Mouse (Mus musculus): ENCODE data around the gene Coro1b.
A peak's percentile ranks its signal among the peaks of the same experiment; 100 is the strongest.

Coro1b gene

GRCm38 (mm10) chr19:4154437-4155222 is 6.2 kb downstream of the Coro1b start:
- TF ChIP-seq CTCF (conservative IDR thresholded peaks at IDR 0.05; ENCODE audit: low read length): no peak
- no peak for TF ChIP-seq NANOG (IDR thresholded peaks at IDR 0.05; ENCODE audit: borderline replicate concordance, low read length)
- TF ChIP-seq POU5F1 (IDR thresholded peaks at IDR 0.05; ENCODE audit: borderline replicate concordance, low read length): no peak
- Histone ChIP-seq H3K9me3 (ENCODE audit: low read length) (no peaks in the 10 kb centered on the region), H3K4me1 (replicated peaks; ENCODE audit: low read depth, low read length) (peaks cover 79% of the 10 kb centered on the region), H3K27me3 (ENCODE audit: insufficient read depth, low read length) (no peaks in the 10 kb centered on the region), H3K4me3 (replicated peaks; ENCODE audit: low read length) (peak overlapping the region; percentile 72), H3K36me3 (ENCODE audit: insufficient read depth, low read length) (peaks cover 85% of the 10 kb centered on the region)

GRCm38 (mm10) chr19:4155223-4156072 is 7.0 kb downstream of the Coro1b start:
- Histone ChIP-seq H3K4me1 (replicated peaks; ENCODE audit: low read depth, low read length) (peaks cover 71% of the 10 kb centered on the region), H3K36me3 (ENCODE audit: insufficient read depth, low read length) (peaks cover 82% of the 10 kb centered on the region), H3K4me3 (replicated peaks; ENCODE audit: low read length) (peak overlapping the region; percentile 72), H3K9me3 (ENCODE audit: low read length) (no peaks in the 10 kb centered on the region), H3K27me3 (ENCODE audit: insufficient read depth, low read length) (no peaks in the 10 kb centered on the region)
- TF ChIP-seq NANOG (IDR thresholded peaks at IDR 0.05; ENCODE audit: borderline replicate concordance, low read length) (no peak), CTCF (conservative IDR thresholded peaks at IDR 0.05; ENCODE audit: low read length) (no peak), POU5F1 (IDR thresholded peaks at IDR 0.05; ENCODE audit: borderline replicate concordance, low read length) (no peak)

GRCm38 (mm10) chr19:4156073-4156579 is 7.7 kb downstream of the Coro1b start:
- peaks cover 68% of the 10 kb centered on the region for H3K4me1 ChIP-seq (replicated peaks; ENCODE audit: low read depth, low read length)
- H3K4me3 ChIP-seq (replicated peaks; ENCODE audit: low read length): peak overlapping the region; percentile 72
- H3K36me3 ChIP-seq (ENCODE audit: insufficient read depth, low read length): peaks cover 82% of the 10 kb centered on the region
- TF ChIP-seq POU5F1 (IDR thresholded peaks at IDR 0.05; ENCODE audit: borderline replicate concordance, low read length) (no peak), NANOG (IDR thresholded peaks at IDR 0.05; ENCODE audit: borderline replicate concordance, low read length) (no peak), CTCF (conservative IDR thresholded peaks at IDR 0.05; ENCODE audit: low read length) (no peak)
- no peaks in the 10 kb centered on the region for H3K9me3 ChIP-seq (ENCODE audit: low read length)
- H3K27me3 ChIP-seq (ENCODE audit: insufficient read depth, low read length): no peaks in the 10 kb centered on the region

GRCm38 (mm10) chr19:4156771-4157170 is 8.4 kb downstream of the Coro1b start:
- TF ChIP-seq POU5F1 (IDR thresholded peaks at IDR 0.05; ENCODE audit: borderline replicate concordance, low read length) (no peak), NANOG (IDR thresholded peaks at IDR 0.05; ENCODE audit: borderline replicate concordance, low read length) (no peak), CTCF (conservative IDR thresholded peaks at IDR 0.05; ENCODE audit: low read length) (no peak)
- Histone ChIP-seq H3K4me1 (replicated peaks; ENCODE audit: low read depth, low read length) (peaks cover 68% of the 10 kb centered on the region), H3K27me3 (ENCODE audit: insufficient read depth, low read length) (no peaks in the 10 kb centered on the region), H3K9me3 (ENCODE audit: low read length) (no peaks in the 10 kb centered on the region), H3K4me3 (replicated peaks; ENCODE audit: low read length) (no peak overlapping the region), H3K36me3 (ENCODE audit: insufficient read depth, low read length) (peaks cover 84% of the 10 kb centered on the region)

GRCm38 (mm10) chr19:4159049-4159448 is 10.6 kb downstream of the Coro1b start:
- no peaks in the 10 kb centered on the region for H3K9me3 ChIP-seq (ENCODE audit: low read length)
- no peak for TF ChIP-seq NANOG (IDR thresholded peaks at IDR 0.05; ENCODE audit: borderline replicate concordance, low read length)
- no peak for TF ChIP-seq POU5F1 (IDR thresholded peaks at IDR 0.05; ENCODE audit: borderline replicate concordance, low read length)
- no peak for TF ChIP-seq CTCF (conservative IDR thresholded peaks at IDR 0.05; ENCODE audit: low read length)
- H3K36me3 ChIP-seq (ENCODE audit: insufficient read depth, low read length): peaks cover 64% of the 10 kb centered on the region
- H3K4me3 ChIP-seq (replicated peaks; ENCODE audit: low read length): no peak overlapping the region
- peaks cover 63% of the 10 kb centered on the region for H3K4me1 ChIP-seq (replicated peaks; ENCODE audit: low read depth, low read length)
- H3K27me3 ChIP-seq (ENCODE audit: insufficient read depth, low read length): no peaks in the 10 kb centered on the region

- H3K36me3 ChIP-seq (ENCODE audit: insufficient read depth, low read length): peaks cover 38% of the 10 kb centered on the region
- H3K4me1 ChIP-seq (replicated peaks; ENCODE audit: low read depth, low read length): peaks cover 60% of the 10 kb centered on the region
- H3K27me3 ChIP-seq (ENCODE audit: insufficient read depth, low read length): no peaks in the 10 kb centered on the region
- H3K4me3 ChIP-seq (replicated peaks; ENCODE audit: low read length): peak within 1 kb of the TSS; percentile 89
- no peaks in the 10 kb centered on the region for H3K9me3 ChIP-seq (ENCODE audit: low read length)
- TF ChIP-seq CTCF (conservative IDR thresholded peaks at IDR 0.05; ENCODE audit: low read length): no peak
Observed at GRCm38 (mm10) chr19:4162646-4163542, 14.5 kb downstream of the Coro1b start, which contains the start of gene Rps6kb2. Rps6kb2 (minus strand) TSS chr19:4163354.

GRCm38 (mm10) chr19:4163543-4163887 is 15.1 kb downstream of the Coro1b start:
- H3K4me1 ChIP-seq (replicated peaks; ENCODE audit: low read depth, low read length): peaks cover 66% of the 10 kb centered on the region
- no peaks in the 10 kb centered on the region for H3K27me3 ChIP-seq (ENCODE audit: insufficient read depth, low read length)
- no peak for TF ChIP-seq NANOG (IDR thresholded peaks at IDR 0.05; ENCODE audit: borderline replicate concordance, low read length)
- peak overlapping the region; percentile 89 for H3K4me3 ChIP-seq (replicated peaks; ENCODE audit: low read length)
- peaks cover 32% of the 10 kb centered on the region for H3K36me3 ChIP-seq (ENCODE audit: insufficient read depth, low read length)
- no peaks in the 10 kb centered on the region for H3K9me3 ChIP-seq (ENCODE audit: low read length)

- Histone ChIP-seq H3K9me3 (ENCODE audit: low read length) (no peaks in the 10 kb centered on the region), H3K4me1 (replicated peaks; ENCODE audit: low read depth, low read length) (peaks cover 70% of the 10 kb centered on the region), H3K36me3 (ENCODE audit: insufficient read depth, low read length) (peaks cover 26% of the 10 kb centered on the region), H3K27me3 (ENCODE audit: insufficient read depth, low read length) (no peaks in the 10 kb centered on the region), H3K4me3 (replicated peaks; ENCODE audit: low read length) (peak overlapping the region; percentile 89)
- TF ChIP-seq CTCF (conservative IDR thresholded peaks at IDR 0.05; ENCODE audit: low read length): no peak
- TF ChIP-seq NANOG (IDR thresholded peaks at IDR 0.05; ENCODE audit: borderline replicate concordance, low read length): no peak
- TF ChIP-seq POU5F1 (IDR thresholded peaks at IDR 0.05; ENCODE audit: borderline replicate concordance, low read length): no peak
Observed at GRCm38 (mm10) chr19:4164100-4164499, 15.7 kb downstream of the Coro1b start.

Data from E14TG2a.4 (cell line).